Mouse (Mus musculus) cerebellum, adult 2 months (tissue): ENCODE data around the gene Capzb.

Experiments used
- CTCF ChIP-seq: fragments of 200-500 bp; IDR thresholded peaks from 2 replicates; pipeline ENCODE4 v1.5.1; 2011; ENCODE audit warnings: low read depth, mild to moderate bottlenecking, control low read depth, low read length, moderate library complexity, borderline replicate concordance; ENCODE audit not compliant: insufficient read depth
- POLR2A ChIP-seq: fragments of 200-500 bp; IDR thresholded peaks from 2 replicates; pipeline ENCODE4 v1.6.1; 2011; ENCODE audit warnings: low read length, control low read depth, borderline replicate concordance; ENCODE audit not compliant: insufficient read depth

DNA sequence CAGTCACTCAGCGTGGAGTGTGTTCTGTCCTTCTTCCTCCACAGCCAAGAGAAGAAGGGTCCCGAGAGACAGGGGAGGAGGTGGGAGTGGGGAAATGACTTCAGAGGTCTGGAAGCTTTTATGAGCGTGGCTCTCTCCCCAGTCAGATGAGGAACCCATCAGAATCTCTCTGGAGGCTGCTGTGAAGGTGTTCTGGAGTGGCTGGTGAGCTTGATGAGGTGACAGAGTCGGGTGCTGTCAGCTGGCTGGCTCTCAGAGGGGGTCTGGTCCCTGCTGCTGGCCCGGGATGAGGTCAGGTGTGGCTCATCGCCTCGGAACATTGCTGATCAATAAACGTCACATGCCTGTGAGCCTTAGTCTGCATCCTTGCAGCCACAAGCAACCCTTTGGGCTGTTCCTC lies 25.6 kb upstream of the Capzb start:
- no peak for TF ChIP-seq POLR2A
- TF ChIP-seq CTCF = no peak
